ENCODE assay signal across 8 mouse cellular contexts in genomic region chr4:43561997-43562768, GRCm38 (mm10). TPM values are rescaled to one million over a fixed set of nuclear protein-coding genes. Genes with fewer than 3 reads are reported as not detected.
A peak's percentile ranks its signal among the peaks of the same experiment; 100 is the strongest.
DNase-seq lines count a peak whose midpoint lies in the region; ATAC-seq and TF ChIP-seq lines count a peak whose summit lies in the region.

Gene Creb3, plus strand, starts transcription at chr4:43562332.
Gene Tln1, minus strand, starts transcription at chr4:43562691.

- peak within 1 kb of the TSS; percentile 92 for H3K9ac ChIP-seq in kidney, embryonic 14.5 days (ENCODE audit: low read depth, low read length)
- H3K9ac ChIP-seq in limb, embryonic 15.5 days, result peak within 1 kb of the TSS; percentile 89

- H3K27ac ChIP-seq in bone marrow macrophage, adult 2 months (ENCODE audit: insufficient read depth, low read depth, low read length), result peak within 1 kb of the TSS; percentile 96
- H3K27ac ChIP-seq in embryonic fibroblast, embryonic 13.5 days (ENCODE audit: insufficient read depth, low read length), result peak within 1 kb of the TSS; percentile 99
- peak within 1 kb of the TSS; percentile 100 for H3K27ac ChIP-seq in kidney, embryonic 14.5 days (ENCODE audit: low read depth, low read length)
- H3K27ac ChIP-seq in limb, embryonic 15.5 days, result peak within 1 kb of the TSS; percentile 99

- peaks cover 19% of the 10 kb centered on the region for H3K4me1 ChIP-seq in bone marrow macrophage, adult 2 months (ENCODE audit: control insufficient read depth, insufficient read depth, low read length)
- H3K4me1 ChIP-seq in embryonic fibroblast, embryonic 13.5 days (ENCODE audit: control insufficient read depth, insufficient read depth, low read length), result peaks cover 9% of the 10 kb centered on the region; the same call in 1 of the 2 replicates
- H3K4me1 ChIP-seq in kidney, embryonic 14.5 days (ENCODE audit: control insufficient read depth, insufficient read depth, low read length), result peaks cover 53% of the 10 kb centered on the region
- H3K4me1 ChIP-seq in limb, embryonic 15.5 days, result peaks cover 51% of the 10 kb centered on the region

- peak; percentile 97 for DNase-seq in A20 (ENCODE audit: low read depth, low spot score)
- DNase-seq in heart, adult 9 months (ENCODE audit: low spot score in 2 of 2), result peak; percentile 96 to 98
- peak; percentile 95 for DNase-seq in monocyte, adult 2 months (ENCODE audit: low read depth in 1 of 2, low spot score in 2 of 2)
- peak; percentile 95 to 97 for DNase-seq in spleen, postnatal 36 days (ENCODE audit: low spot score in 2 of 2)

- ATAC-seq in kidney, embryonic 14.5 days (ENCODE audit: low FRiP score, low TSS enrichment), result peak; percentile 91
- peak; percentile 92 for ATAC-seq in limb, embryonic 15.5 days (ENCODE audit: insufficient number of reproducible peaks, low FRiP score, low TSS enrichment, low read depth)

- under 1% methylated on average over 62 of the region's 62 CpGs for WGBS in kidney, embryonic 14.5 days
- WGBS in limb, embryonic 15.5 days, result under 1% methylated on average over 62 of the region's 62 CpGs

- no peak for TF ChIP-seq POLR2A in bone marrow macrophage, adult 2 months (IDR thresholded peaks at IDR 0.05; ENCODE audit: borderline replicate concordance, low read depth, low read length)
- peak; percentile 75 for TF ChIP-seq POLR2A in embryonic fibroblast, embryonic 13.5 days (IDR thresholded peaks at IDR 0.05; ENCODE audit: low read depth, low read length)

- H3K36me3 ChIP-seq in kidney, embryonic 14.5 days (ENCODE audit: control insufficient read depth, insufficient read depth, low read length), result peaks cover 34% of the 10 kb centered on the region
- H3K36me3 ChIP-seq in limb, embryonic 15.5 days, result peaks cover 42% of the 10 kb centered on the region

- H3K9me3 ChIP-seq in kidney, embryonic 14.5 days (ENCODE audit: control insufficient read depth, low read length), result no peaks in the 10 kb centered on the region
- H3K9me3 ChIP-seq in limb, embryonic 15.5 days, result no peaks in the 10 kb centered on the region

- TF ChIP-seq CTCF in bone marrow macrophage, adult 2 months (IDR thresholded peaks at IDR 0.05; ENCODE audit: low read depth, low read length), result no peak
- no peak for TF ChIP-seq CTCF in embryonic fibroblast, embryonic 13.5 days (IDR thresholded peaks at IDR 0.05; ENCODE audit: borderline replicate concordance, insufficient read depth, low read length)

- peak within 1 kb of the TSS; percentile 86 for H3K4me3 ChIP-seq in bone marrow macrophage, adult 2 months (ENCODE audit: insufficient read depth, low read length)
- H3K4me3 ChIP-seq in embryonic fibroblast, embryonic 13.5 days (ENCODE audit: insufficient read depth, low read length), result peak within 1 kb of the TSS; percentile 92
- peak within 1 kb of the TSS; percentile 92 for H3K4me3 ChIP-seq in kidney, embryonic 14.5 days (ENCODE audit: low read length)
- peak within 1 kb of the TSS; percentile 70 for H3K4me3 ChIP-seq in limb, embryonic 15.5 days

- peak within 1 kb of the TSS; percentile 87 for H3K4me2 ChIP-seq in kidney, embryonic 14.5 days (replicated peaks; ENCODE audit: low read depth, low read length)
- peak within 1 kb of the TSS; percentile 75 for H3K4me2 ChIP-seq in limb, embryonic 15.5 days

- no peaks in the 10 kb centered on the region for H3K27me3 ChIP-seq in kidney, embryonic 14.5 days (ENCODE audit: control insufficient read depth, insufficient read depth, low read length)
- no peaks in the 10 kb centered on the region for H3K27me3 ChIP-seq in limb, embryonic 15.5 days

RNA-seq across cellular contexts. Expression of gene Creb3, which starts in this region (rescaled TPM):
- polyA plus RNA-seq in bone marrow macrophage, adult 2 months (2012; ENCODE audit: insufficient read depth, insufficient read length, missing spikeins), result 50.7 and 54.0 TPM in 2 replicates
- 72.4 and 89.0 TPM in 2 replicates for polyA plus RNA-seq in embryonic fibroblast, embryonic 13.5 days (2011; ENCODE audit: insufficient read length, low read depth, missing spikeins)
- 50.2 and 55.7 TPM in 2 replicates for polyA plus RNA-seq in kidney, embryonic 14.5 days (2014; fragmentation: Nextera tagmentation; extraction: Ambion mirVana)
- 87.9 and 96.8 TPM in 2 replicates for polyA plus RNA-seq in limb, embryonic 15.5 days (2015; fragmentation: Nextera tagmentation; extraction: Ambion mirVana)

RNA-seq across cellular contexts. Expression of gene Tln1, which starts in this region (rescaled TPM):
- 168 and 219 TPM in 2 replicates for polyA plus RNA-seq in bone marrow macrophage, adult 2 months (2012; ENCODE audit: insufficient read depth, insufficient read length, missing spikeins)
- polyA plus RNA-seq in embryonic fibroblast, embryonic 13.5 days (2011; ENCODE audit: insufficient read length, low read depth, missing spikeins), result 291 and 380 TPM in 2 replicates
- 72.6 and 87.2 TPM in 2 replicates for polyA plus RNA-seq in kidney, embryonic 14.5 days (2014; fragmentation: Nextera tagmentation; extraction: Ambion mirVana)
- polyA plus RNA-seq in limb, embryonic 15.5 days (2015; fragmentation: Nextera tagmentation; extraction: Ambion mirVana), result 65.5 and 70.5 TPM in 2 replicates

Comparison
In these comparisons a context has a peak if more than half of its experiments do, and no peak if none do; other contexts are left out.
1. Peak in every context shown above with its lines: DNase-seq, ATAC-seq, H3K4me3 ChIP-seq and H3K27ac ChIP-seq.